Mouse (Mus musculus) liver, embryonic 14.5 days (tissue): Measurements from ENCODE around the gene Sdhaf1. TPM values are rescaled to one million over a fixed set of nuclear protein-coding genes. Genes with fewer than 3 reads are reported as not detected.

ENCODE experiments used
- ATAC-seq: fragments of 200-750 bp; cut with Nextera tagmentation; 2 replicates; pipeline ENCODE4 v1.8.0; 2017; ENCODE audit warnings: moderate number of reproducible peaks, mild to moderate bottlenecking, moderate library complexity; ENCODE audit not compliant: insufficient read depth
- DNase-seq, 3 experiments: peaks; one replicate each; pipeline ENCODE4 v3.0.0-alpha.2; 2012 to 2013; ENCODE audit warnings: low read depth in 3 of 3, low spot score in 3 of 3
- H3K27ac ChIP-seq: fragments of 300-500 bp; sonication (generic); 2 replicates; pipeline ENCODE4 v1.5.1; 2014; ENCODE audit warnings: moderate library complexity, mild to moderate bottlenecking, control low read depth, inconsistent platforms
- H3K27me3 ChIP-seq: fragments of 300-500 bp; sonication (generic); 2 replicates; pipeline ENCODE4 v1.6.1; 2014; ENCODE audit warnings: mild to moderate bottlenecking, low read length, moderate library complexity; ENCODE audit not compliant: control insufficient read depth, insufficient read depth
- H3K36me3 ChIP-seq: fragments of 300-500 bp; sonication (generic); replicated peaks from 2 replicates; pipeline ENCODE4 v1.6.1; 2014; ENCODE audit warnings: low read depth; ENCODE audit not compliant: control insufficient read depth, insufficient read depth
- H3K4me1 ChIP-seq, 2 experiments: fragments of 200-500 bp in 1 of 2; fragments of 300-500 bp in 1 of 2; sonication (generic) in 1 of 2; replicated peaks; 2 replicates each; pipeline ENCODE4 v1.6.1; 2012 to 2014; ENCODE audit warnings: antibody characterized with exemption in 1 of 2, inconsistent platforms in 1 of 2, low read length in 1 of 2; ENCODE audit not compliant: control insufficient read depth in 2 of 2, insufficient read depth in 2 of 2
- H3K4me2 ChIP-seq: fragments of 300-500 bp; sonication (generic); 2 replicates; pipeline ENCODE4 v1.6.1; 2014; ENCODE audit warnings: low read depth, mild to moderate bottlenecking, control low read depth, moderate library complexity
- H3K4me3 ChIP-seq, 2 experiments: fragments of 200-500 bp in 1 of 2; fragments of 300-500 bp in 1 of 2; sonication (generic) in 1 of 2; 2 replicates each; pipeline ENCODE4 v1.5.1; 2012 to 2014; ENCODE audit warnings: low read depth in 2 of 2, low read length in 2 of 2, mild to moderate bottlenecking in 2 of 2, control low read depth in 1 of 2, inconsistent platforms in 1 of 2, moderate library complexity in 1 of 2; ENCODE audit not compliant: insufficient read depth in 1 of 2
- H3K9ac ChIP-seq: fragments of 300-500 bp; sonication (generic); replicated peaks from 2 replicates; pipeline ENCODE4 v1.6.1; 2014; ENCODE audit warnings: mild to moderate bottlenecking, control low read depth, moderate library complexity
- H3K9me3 ChIP-seq: fragments of 300-500 bp; sonication (generic); 2 replicates; pipeline ENCODE4 v1.6.1; 2016; ENCODE audit warnings: low read length, mixed read lengths; ENCODE audit not compliant: control insufficient read depth
- CTCF ChIP-seq: IDR thresholded peaks from 2 replicates; pipeline ENCODE4 v1.5.1; 2016; ENCODE audit warnings: antibody characterized with exemption, low read depth, control low read depth
- EP300 ChIP-seq: IDR thresholded peaks from 2 replicates; pipeline ENCODE4 v1.6.1; 2016; ENCODE audit warnings: antibody characterized with exemption, low read depth
- WGBS: fragments of 180-500 bp; shearing (Covaris S2); extraction: QIAGEN DNeasy Blood & Tissue Kit; methylation state at CpG from one replicate; pipeline ENCODE4 v1.1.7; 2014; ENCODE audit not compliant: insufficient replicate concordance; 5-methylcytosine and 5-hydroxymethylcytosine counted together
- polyA plus RNA-seq, 2 experiments: library from polyadenylated mRNA; depleted of rRNA in 1 of 2; stranded (reverse) in 1 of 2; unstranded in 1 of 2; fragments of >200 nt; fragmentation: Nextera tagmentation in 1 of 2; extraction: Ambion mirVana in 1 of 2; gene quantifications; 2 replicates each; pipeline versions ENCODE4 v1.2.1 to v1.2.3; 2012 to 2014

Sdhaf1 gene
- polyA plus RNA-seq, 2 experiments = 5.1 to 6.7 TPM

GRCm38 (mm10) chr7:30308076-30309005, 15.4 kb downstream of the Sdhaf1 start, which contains the start of gene Alkbh6:
Alkbh6 (plus strand) TSS chr7:30308717.
- no peak; the same call in 1 of the 2 replicates for TF ChIP-seq CTCF
- TF ChIP-seq EP300 = no peak
- H3K9ac ChIP-seq = peak within 1 kb of the TSS; percentile 62
- no peaks in the 10 kb centered on the region for H3K9me3 ChIP-seq
- WGBS = 5% methylated on average over 27 of the region's 27 CpGs
- DNase-seq (peak; percentile 82 to 85 (median 85)), ATAC-seq (peak; percentile 98)
- peaks cover 0 to 9% of the 10 kb centered on the region in 2 experiments; a peak in 2 of 4 replicates for H3K4me1 ChIP-seq
- H3K27ac ChIP-seq = no peak within 1 kb of the TSS
- no peaks in the 10 kb centered on the region for H3K36me3 ChIP-seq
- H3K4me3 ChIP-seq = peak within 1 kb of the TSS; percentile 65 to 82
- no peaks in the 10 kb centered on the region for H3K27me3 ChIP-seq
- H3K4me2 ChIP-seq = peak within 1 kb of the TSS; percentile 84

GRCm38 (mm10) chr7:30306083-30306779, 17.5 kb downstream of the Sdhaf1 start:
- no peak overlapping the region for H3K9ac ChIP-seq
- H3K4me2 ChIP-seq = no peak overlapping the region
- no peaks in the 10 kb centered on the region for H3K9me3 ChIP-seq
- H3K4me3 ChIP-seq = no peak overlapping the region
- no peak overlapping the region for H3K27ac ChIP-seq
- no peaks in the 10 kb centered on the region for H3K27me3 ChIP-seq
- H3K4me1 ChIP-seq = peaks cover 0 to 9% of the 10 kb centered on the region in 2 experiments; a peak in 2 of 4 replicates
- WGBS = 75% methylated on average over 16 of the region's 16 CpGs
- TF ChIP-seq CTCF (peak; percentile 61), EP300 (no peak)
- H3K36me3 ChIP-seq = no peaks in the 10 kb centered on the region
- DNase-seq (no peak), ATAC-seq (no peak)

GRCm38 (mm10) chr7:30300914-30301313, 22.8 kb downstream of the Sdhaf1 start:
- Histone ChIP-seq H3K27ac (no peak overlapping the region), H3K4me3 (no peak overlapping the region), H3K36me3 (no peaks in the 10 kb centered on the region), H3K27me3 (no peaks in the 10 kb centered on the region), H3K4me2 (no peak overlapping the region), H3K4me1 (no peaks in the 10 kb centered on the region), H3K9ac (no peak overlapping the region), H3K9me3 (no peaks in the 10 kb centered on the region)
- ATAC-seq (no peak), DNase-seq (no peak)
- WGBS = 28% methylated on average over 3 of the region's 3 CpGs
- peak; percentile 80 for TF ChIP-seq CTCF
- no peak for TF ChIP-seq EP300

GRCm38 (mm10) chr7:30297266-30297665, 26.4 kb downstream of the Sdhaf1 start:
- TF ChIP-seq CTCF = no peak
- no peak for TF ChIP-seq EP300
- 65% methylated on average over 16 of the region's 16 CpGs for WGBS
- no peak overlapping the region for H3K27ac ChIP-seq
- H3K4me1 ChIP-seq = no peaks in the 10 kb centered on the region
- no peaks in the 10 kb centered on the region for H3K36me3 ChIP-seq
- H3K9ac ChIP-seq = no peak overlapping the region
- no peaks in the 10 kb centered on the region for H3K27me3 ChIP-seq
- H3K4me3 ChIP-seq = no peak overlapping the region
- no peak overlapping the region for H3K4me2 ChIP-seq
- no peak for ATAC-seq
- DNase-seq = no peak
- H3K9me3 ChIP-seq = no peaks in the 10 kb centered on the region

GRCm38 (mm10) chr7:30296816-30297215, 26.9 kb downstream of the Sdhaf1 start:
- H3K36me3 ChIP-seq = no peaks in the 10 kb centered on the region
- 49% methylated on average over 15 of the region's 15 CpGs for WGBS
- no peak overlapping the region for H3K27ac ChIP-seq
- H3K9me3 ChIP-seq = no peaks in the 10 kb centered on the region
- H3K4me3 ChIP-seq = no peak overlapping the region
- TF ChIP-seq EP300 = no peak
- TF ChIP-seq CTCF = no peak
- DNase-seq (no peak), ATAC-seq (no peak)
- H3K4me2 ChIP-seq = no peak overlapping the region
- no peak overlapping the region for H3K9ac ChIP-seq
- no peaks in the 10 kb centered on the region for H3K4me1 ChIP-seq
- H3K27me3 ChIP-seq = no peaks in the 10 kb centered on the region
